Mouse (Mus musculus): Measurements from ENCODE around the gene Arhgap21. TPM values are rescaled to one million over a fixed set of nuclear protein-coding genes. Genes with fewer than 3 reads are reported as not detected.

Arhgap21 gene
- polyA plus RNA-seq (2015; fragmentation: Nextera tagmentation; extraction: Ambion mirVana): 10.4 and 10.5 TPM in 2 replicates

DNA sequence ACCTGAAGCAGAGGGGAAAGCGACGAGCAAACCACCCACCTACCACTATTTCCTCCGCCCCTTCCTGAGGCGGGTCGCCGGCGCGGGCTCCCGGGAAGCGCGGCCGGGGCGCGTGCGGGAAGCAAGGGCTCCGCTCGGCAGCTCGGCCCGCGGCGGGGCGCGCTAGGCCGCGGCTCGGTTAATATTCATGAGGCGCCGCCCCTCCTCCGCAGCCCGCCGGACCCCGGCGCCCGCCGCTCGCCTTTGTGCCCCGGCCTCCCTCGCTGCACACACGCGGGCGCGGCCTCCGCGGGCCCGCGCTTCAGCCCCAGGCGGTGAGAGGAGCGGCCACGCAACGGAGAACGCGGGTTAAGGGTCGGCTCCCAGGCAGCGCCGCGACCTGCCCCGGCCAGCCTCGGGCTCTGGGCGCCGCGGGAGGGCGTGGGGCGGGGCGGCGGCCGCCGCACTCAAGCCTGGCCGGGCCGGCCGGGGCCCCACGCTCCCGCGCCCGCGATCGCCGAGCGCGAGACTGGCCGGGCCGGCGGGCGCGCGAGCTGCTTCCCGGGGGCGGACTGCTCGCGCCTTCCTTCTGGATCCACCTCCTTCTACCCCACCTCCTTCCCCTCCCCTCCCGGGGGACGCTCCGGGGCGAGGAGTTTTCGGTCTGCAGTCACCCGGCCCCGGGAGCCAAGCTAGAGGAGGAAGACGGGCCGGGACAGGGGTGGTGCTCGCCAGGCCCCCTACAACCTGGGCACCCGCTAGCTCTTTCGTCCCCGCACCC, at the start of gene Arhgap21:
Arhgap21 (minus strand) TSS at position 441 of the 760 bp plus-strand sequence.
- peak within 1 kb of the TSS; percentile 88 for H3K4me3 ChIP-seq (replicated peaks)
- peaks cover 21% of the 10 kb centered on the region for H3K4me1 ChIP-seq
- peak; percentile 74 for ATAC-seq (ENCODE audit: insufficient number of reproducible peaks, low FRiP score, low TSS enrichment, low read depth)
- H3K27me3 ChIP-seq: no peaks in the 10 kb centered on the region
- H3K36me3 ChIP-seq: no peaks in the 10 kb centered on the region
- H3K9me3 ChIP-seq (replicated peaks): no peaks in the 10 kb centered on the region
- peak within 1 kb of the TSS; percentile 98 for H3K27ac ChIP-seq (replicated peaks)
- WGBS: under 1% methylated on average over 95 of the region's 102 CpGs
- peak within 1 kb of the TSS; percentile 86 for H3K9ac ChIP-seq
- H3K4me2 ChIP-seq (replicated peaks): peak within 1 kb of the TSS; percentile 72

- Histone ChIP-seq H3K9me3 (replicated peaks) (no peaks in the 10 kb centered on the region), H3K27ac (replicated peaks) (no peak overlapping the region), H3K4me2 (replicated peaks) (no peak overlapping the region), H3K36me3 (no peaks in the 10 kb centered on the region), H3K9ac (no peak overlapping the region), H3K4me3 (replicated peaks) (no peak overlapping the region), H3K27me3 (no peaks in the 10 kb centered on the region), H3K4me1 (no peaks in the 10 kb centered on the region)
- no peak for ATAC-seq (ENCODE audit: insufficient number of reproducible peaks, low FRiP score, low TSS enrichment, low read depth)
- 74% methylated on average over 7 of the region's 7 CpGs for WGBS
Observed at GRCm38 (mm10) chr2:21016589-21016988, 47.9 kb upstream of the Arhgap21 start.

GRCm38 (mm10) chr2:21010806-21011397, 42.2 kb upstream of the Arhgap21 start:
- Histone ChIP-seq H3K36me3 (no peaks in the 10 kb centered on the region), H3K4me2 (replicated peaks) (no peak overlapping the region), H3K4me1 (no peaks in the 10 kb centered on the region), H3K9ac (no peak overlapping the region), H3K27me3 (no peaks in the 10 kb centered on the region), H3K27ac (replicated peaks) (no peak overlapping the region), H3K4me3 (replicated peaks) (no peak overlapping the region), H3K9me3 (replicated peaks) (no peaks in the 10 kb centered on the region)
- no peak for ATAC-seq (ENCODE audit: insufficient number of reproducible peaks, low FRiP score, low TSS enrichment, low read depth)
- WGBS: 46% methylated on average over 11 of the region's 11 CpGs

- WGBS: 56% methylated on average over 9 of the region's 9 CpGs
- Histone ChIP-seq H3K4me1 (no peaks in the 10 kb centered on the region), H3K36me3 (no peaks in the 10 kb centered on the region), H3K9ac (no peak overlapping the region), H3K27me3 (no peaks in the 10 kb centered on the region), H3K4me3 (replicated peaks) (no peak overlapping the region), H3K27ac (replicated peaks) (no peak overlapping the region), H3K9me3 (replicated peaks) (no peaks in the 10 kb centered on the region), H3K4me2 (replicated peaks) (no peak overlapping the region)
- no peak for ATAC-seq (ENCODE audit: insufficient number of reproducible peaks, low FRiP score, low TSS enrichment, low read depth)
Observed at GRCm38 (mm10) chr2:21010219-21010618, 41.5 kb upstream of the Arhgap21 start.

- H3K9ac ChIP-seq: no peak overlapping the region
- no peak overlapping the region for H3K27ac ChIP-seq (replicated peaks)
- no peak overlapping the region for H3K4me2 ChIP-seq (replicated peaks)
- no peaks in the 10 kb centered on the region for H3K4me1 ChIP-seq
- H3K36me3 ChIP-seq: no peaks in the 10 kb centered on the region
- no peaks in the 10 kb centered on the region for H3K9me3 ChIP-seq (replicated peaks)
- H3K4me3 ChIP-seq (replicated peaks): no peak overlapping the region
- H3K27me3 ChIP-seq: no peaks in the 10 kb centered on the region
- ATAC-seq (ENCODE audit: insufficient number of reproducible peaks, low FRiP score, low TSS enrichment, low read depth): no peak
- 47% methylated on average over 16 of the region's 16 CpGs for WGBS
Observed at GRCm38 (mm10) chr2:21009258-21010140, 40.8 kb upstream of the Arhgap21 start.

GRCm38 (mm10) chr2:21002538-21002937, 33.9 kb upstream of the Arhgap21 start:
- 80% methylated on average over 8 of the region's 8 CpGs for WGBS
- no peaks in the 10 kb centered on the region for H3K9me3 ChIP-seq (replicated peaks)
- no peak for ATAC-seq (ENCODE audit: insufficient number of reproducible peaks, low FRiP score, low TSS enrichment, low read depth)
- H3K4me1 ChIP-seq: no peaks in the 10 kb centered on the region
- H3K27ac ChIP-seq (replicated peaks): no peak overlapping the region
- no peaks in the 10 kb centered on the region for H3K36me3 ChIP-seq
- H3K27me3 ChIP-seq: no peaks in the 10 kb centered on the region
- no peak overlapping the region for H3K9ac ChIP-seq
- no peak overlapping the region for H3K4me3 ChIP-seq (replicated peaks)
- no peak overlapping the region for H3K4me2 ChIP-seq (replicated peaks)

GRCm38 (mm10) chr2:21001156-21001555, 32.5 kb upstream of the Arhgap21 start:
- no peaks in the 10 kb centered on the region for H3K4me1 ChIP-seq
- H3K9ac ChIP-seq: no peak overlapping the region
- no peak overlapping the region for H3K4me3 ChIP-seq (replicated peaks)
- WGBS: 35% methylated on average over 5 of the region's 5 CpGs
- no peaks in the 10 kb centered on the region for H3K36me3 ChIP-seq
- no peak for ATAC-seq (ENCODE audit: insufficient number of reproducible peaks, low FRiP score, low TSS enrichment, low read depth)
- H3K9me3 ChIP-seq (replicated peaks): no peaks in the 10 kb centered on the region
- no peak overlapping the region for H3K4me2 ChIP-seq (replicated peaks)
- H3K27ac ChIP-seq (replicated peaks): no peak overlapping the region
- H3K27me3 ChIP-seq: no peaks in the 10 kb centered on the region

- Histone ChIP-seq H3K9me3 (replicated peaks) (no peaks in the 10 kb centered on the region), H3K27ac (replicated peaks) (no peak overlapping the region), H3K4me2 (replicated peaks) (no peak overlapping the region), H3K9ac (no peak overlapping the region), H3K36me3 (no peaks in the 10 kb centered on the region), H3K4me1 (no peaks in the 10 kb centered on the region), H3K4me3 (replicated peaks) (no peak overlapping the region), H3K27me3 (no peaks in the 10 kb centered on the region)
- no peak for ATAC-seq (ENCODE audit: insufficient number of reproducible peaks, low FRiP score, low TSS enrichment, low read depth)
- WGBS: 86% methylated on average over 2 of the region's 2 CpGs
Observed at GRCm38 (mm10) chr2:20995547-20995946, 26.9 kb upstream of the Arhgap21 start.

DNA sequence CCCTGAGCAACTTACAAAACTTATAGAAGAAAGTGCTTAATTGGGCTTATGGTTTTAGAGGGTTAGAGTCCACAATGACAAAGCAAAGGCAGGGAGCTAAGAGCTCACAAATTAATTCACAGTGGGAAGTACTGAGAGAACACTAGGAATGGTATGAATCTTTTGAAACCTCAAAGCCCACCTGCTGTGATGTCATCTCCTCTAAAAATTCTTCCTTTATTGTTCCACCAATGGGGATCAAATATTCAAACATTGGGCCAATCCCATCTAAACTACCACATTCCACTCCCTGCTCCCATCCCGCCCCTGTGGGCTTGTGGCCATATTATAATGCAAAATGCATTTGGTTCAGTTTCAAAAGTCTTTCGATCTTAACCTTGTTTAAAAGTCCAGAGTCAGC, 22.8 kb upstream of the Arhgap21 start:
- no peaks in the 10 kb centered on the region for H3K9me3 ChIP-seq (replicated peaks)
- no peak overlapping the region for H3K9ac ChIP-seq
- H3K4me3 ChIP-seq (replicated peaks): no peak overlapping the region
- H3K4me2 ChIP-seq (replicated peaks): no peak overlapping the region
- 89% methylated on average over 2 of the region's 2 CpGs for WGBS
- no peaks in the 10 kb centered on the region for H3K27me3 ChIP-seq
- H3K27ac ChIP-seq (replicated peaks): no peak overlapping the region
- H3K4me1 ChIP-seq: no peaks in the 10 kb centered on the region
- H3K36me3 ChIP-seq: no peaks in the 10 kb centered on the region
- ATAC-seq (ENCODE audit: insufficient number of reproducible peaks, low FRiP score, low TSS enrichment, low read depth): no peak

GRCm38 (mm10) chr2:20990907-20991306, 22.2 kb upstream of the Arhgap21 start:
- no peaks in the 10 kb centered on the region for H3K4me1 ChIP-seq
- H3K27me3 ChIP-seq: no peaks in the 10 kb centered on the region
- H3K27ac ChIP-seq (replicated peaks): no peak overlapping the region
- no peaks in the 10 kb centered on the region for H3K36me3 ChIP-seq
- no peaks in the 10 kb centered on the region for H3K9me3 ChIP-seq (replicated peaks)
- no peak overlapping the region for H3K9ac ChIP-seq
- no peak for ATAC-seq (ENCODE audit: insufficient number of reproducible peaks, low FRiP score, low TSS enrichment, low read depth)
- no peak overlapping the region for H3K4me3 ChIP-seq (replicated peaks)
- H3K4me2 ChIP-seq (replicated peaks): no peak overlapping the region
- 35% methylated on average over 2 of the region's 2 CpGs for WGBS

DNA sequence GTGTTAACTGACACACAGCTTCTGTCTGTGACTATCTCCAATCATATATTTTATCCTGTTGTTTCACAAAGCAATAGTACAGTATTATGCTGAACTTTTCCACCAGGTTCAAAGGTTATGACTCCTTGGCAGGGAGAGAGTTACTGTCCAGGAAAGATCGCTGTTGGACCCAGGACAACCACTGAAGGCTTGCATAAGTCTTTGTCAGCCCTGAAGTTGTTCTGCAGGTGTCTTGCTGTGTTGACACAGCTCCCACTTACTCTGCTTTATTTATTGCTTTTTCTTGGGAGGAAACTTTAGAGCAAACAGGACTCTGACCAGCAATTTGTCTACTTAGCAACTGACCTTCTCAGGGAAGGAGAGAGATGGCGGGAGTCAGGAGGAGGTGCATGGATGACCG, 21.4 kb upstream of the Arhgap21 start:
- Histone ChIP-seq H3K36me3 (no peaks in the 10 kb centered on the region), H3K9me3 (replicated peaks) (no peaks in the 10 kb centered on the region), H3K4me1 (no peaks in the 10 kb centered on the region), H3K4me3 (replicated peaks) (no peak overlapping the region), H3K4me2 (replicated peaks) (no peak overlapping the region), H3K27ac (replicated peaks) (no peak overlapping the region), H3K27me3 (no peaks in the 10 kb centered on the region), H3K9ac (no peak overlapping the region)
- no peak for ATAC-seq (ENCODE audit: insufficient number of reproducible peaks, low FRiP score, low TSS enrichment, low read depth)
- 85% methylated on average over 3 of the region's 3 CpGs for WGBS
